Mouse (Mus musculus) kidney, embryonic 15.5 days (tissue): ENCODE data around the gene Sars2. TPM values are rescaled to one million over a fixed set of nuclear protein-coding genes. Genes with fewer than 3 reads are reported as not detected.
A peak's percentile ranks its signal among the peaks of the same experiment; 100 is the strongest.

Experiments
- ATAC-seq: fragments of 200-750 bp; cut with Nextera tagmentation; replicated peaks from 2 replicates; pipeline ENCODE4 v1.8.0; 2017; ENCODE audit warnings: moderate TSS enrichment; ENCODE audit not compliant: low FRiP score
- H3K27ac ChIP-seq: fragments of 300-500 bp; sonication (generic); 2 replicates; pipeline ENCODE4 v1.5.1; 2015; ENCODE audit warnings: mild to moderate bottlenecking, inconsistent platforms
- H3K27me3 ChIP-seq: fragments of 300-500 bp; sonication (generic); 2 replicates; pipeline ENCODE4 v1.6.1; 2015; ENCODE audit warnings: inconsistent platforms
- H3K36me3 ChIP-seq: fragments of 300-500 bp; sonication (generic); 2 replicates; pipeline ENCODE4 v1.6.1; 2015; ENCODE audit warnings: inconsistent platforms
- H3K4me1 ChIP-seq: fragments of 300-500 bp; sonication (generic); 2 replicates; pipeline ENCODE4 v1.6.1; 2015; ENCODE audit warnings: inconsistent platforms
- H3K4me2 ChIP-seq: fragments of 300-500 bp; sonication (generic); 2 replicates; pipeline ENCODE4 v1.6.1; 2015; ENCODE audit warnings: moderate library complexity, mild to moderate bottlenecking, inconsistent platforms
- H3K4me3 ChIP-seq: fragments of 300-500 bp; sonication (generic); replicated peaks from 2 replicates; pipeline ENCODE4 v1.5.1; 2015; ENCODE audit warnings: mild to moderate bottlenecking, inconsistent platforms
- H3K9ac ChIP-seq: fragments of 300-500 bp; sonication (generic); 2 replicates; pipeline ENCODE4 v1.6.1; 2015; ENCODE audit warnings: mild to moderate bottlenecking, inconsistent platforms
- H3K9me3 ChIP-seq: fragments of 300-500 bp; sonication (generic); replicated peaks from 2 replicates; pipeline ENCODE4 v1.6.1; 2016; ENCODE audit warnings: inconsistent platforms
- WGBS: fragments of 180-500 bp; shearing (Covaris S2); methylation state at CpG from one replicate; pipeline ENCODE4 v1.1.7; 2015; ENCODE audit warnings: mixed read lengths; 5-methylcytosine and 5-hydroxymethylcytosine counted together
- polyA plus RNA-seq: library from polyadenylated mRNA; unstranded; fragments of >200 nt; fragmentation: Nextera tagmentation; extraction: Ambion mirVana; gene quantifications from 2 replicates; pipeline ENCODE4 v1.2.1, GENCODE M21; 2015

Gene Sars2
- polyA plus RNA-seq, 1 experiment from 2014 or later = 30.8 TPM

DNA sequence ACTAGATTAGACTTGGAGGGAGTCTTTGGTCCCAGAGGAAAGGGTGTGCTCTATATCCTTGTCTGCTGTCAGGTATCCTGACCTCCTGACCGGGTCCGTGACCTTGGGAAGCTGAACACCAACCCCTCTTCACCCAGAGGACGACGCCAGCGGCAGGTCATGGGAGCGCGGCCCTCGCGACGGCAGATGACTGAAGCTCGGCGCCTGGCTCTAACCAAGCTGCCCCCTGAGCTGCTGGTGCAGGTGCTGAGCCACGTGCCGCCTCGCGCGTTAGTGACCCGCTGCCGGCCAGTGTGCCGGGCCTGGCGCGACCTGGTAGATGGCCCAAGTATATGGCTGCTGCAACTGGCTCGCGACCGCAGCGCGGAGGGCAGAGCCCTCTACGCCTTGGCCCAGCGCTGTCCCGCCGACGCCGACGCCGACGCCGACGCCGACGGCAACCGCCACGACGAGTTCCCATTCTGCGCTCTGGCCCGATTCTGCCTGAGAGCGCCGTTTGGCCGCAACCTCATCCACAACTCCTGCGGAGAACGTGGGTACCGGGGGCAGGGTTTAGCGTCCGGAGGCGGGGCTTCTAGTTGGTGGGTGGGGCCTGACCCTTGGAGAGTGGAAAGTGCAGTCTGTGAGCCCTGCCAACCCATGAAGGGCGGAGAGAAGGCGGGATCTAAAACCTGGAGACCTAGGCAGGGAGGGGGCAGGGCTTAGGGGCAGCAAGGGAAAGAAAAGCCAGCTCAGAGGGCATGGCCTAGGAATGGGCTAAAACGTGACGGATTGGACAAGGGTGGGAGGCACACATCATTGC is 9.2 kb upstream of the Sars2 start:
- no peaks in the 10 kb centered on the region; the same call in 1 of the 2 replicates for H3K9me3 ChIP-seq
- WGBS = 3% methylated on average over 58 of the region's 58 CpGs
- peak overlapping the region; percentile 37; the same call in 1 of the 2 replicates for H3K27ac ChIP-seq
- H3K4me1 ChIP-seq = peaks cover 13% of the 10 kb centered on the region
- peak overlapping the region; percentile 87 for H3K4me2 ChIP-seq
- peak; percentile 91 for ATAC-seq
- H3K4me3 ChIP-seq = peak overlapping the region; percentile 50
- H3K27me3 ChIP-seq = 0 out of 2 replicates have a peak, but pooled peaks cover 5% of the 10 kb centered on the region
- peak overlapping the region; percentile 44 for H3K9ac ChIP-seq
- peaks cover 22% of the 10 kb centered on the region for H3K36me3 ChIP-seq

DNA sequence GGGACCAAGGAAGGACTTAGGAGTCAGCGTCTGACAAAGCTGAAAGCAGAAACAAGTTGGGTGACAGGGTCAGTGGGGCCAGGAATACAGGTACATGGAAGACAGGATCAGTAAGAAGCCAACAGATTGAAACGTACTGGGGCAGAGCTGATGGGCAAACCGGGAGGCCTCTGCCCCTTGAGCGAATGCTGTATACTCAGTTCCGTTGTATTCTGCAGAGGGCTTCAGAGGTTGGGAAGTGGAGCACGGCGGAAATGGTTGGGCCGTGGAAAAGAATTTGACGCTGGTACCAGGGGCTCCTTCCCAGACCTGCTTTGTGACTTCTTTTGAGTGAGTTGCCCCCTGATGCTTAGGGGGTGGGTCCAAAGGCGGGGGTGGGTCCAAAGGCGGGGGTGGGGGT is 8.6 kb upstream of the Sars2 start:
- ATAC-seq = 0 out of 2 replicates have a peak, but pooled peaks have one; percentile 6
- 0 out of 2 replicates have a peak overlapping the region, but pooled peaks have one; percentile 44 for H3K9ac ChIP-seq

GRCm38 (mm10) chr7:28735701-28736100 is 6.1 kb upstream of the Sars2 start:
- Histone ChIP-seq H3K36me3 (peaks cover 49% of the 10 kb centered on the region), H3K4me1 (peaks cover 13% of the 10 kb centered on the region), H3K9me3 (no peaks in the 10 kb centered on the region; the same call in 1 of the 2 replicates), H3K27me3 (0 out of 2 replicates have a peak, but pooled peaks cover 5% of the 10 kb centered on the region), H3K4me3 (no peak overlapping the region), H3K27ac (no peak overlapping the region), H3K9ac (no peak overlapping the region), H3K4me2 (no peak overlapping the region)
- WGBS = 80% methylated on average over 6 of the region's 6 CpGs
- ATAC-seq = no peak

More for the DNA sequence above, 8.6 kb upstream of the Sars2 start:
- H3K4me1 ChIP-seq = peaks cover 13% of the 10 kb centered on the region
- peak overlapping the region; percentile 87 for H3K4me2 ChIP-seq
- peak overlapping the region; percentile 50 for H3K4me3 ChIP-seq
- H3K27ac ChIP-seq = peak overlapping the region; percentile 37; the same call in 1 of the 2 replicates
- no peaks in the 10 kb centered on the region; the same call in 1 of the 2 replicates for H3K9me3 ChIP-seq
- 0 out of 2 replicates have a peak, but pooled peaks cover 5% of the 10 kb centered on the region for H3K27me3 ChIP-seq
- 12% methylated on average over 11 of the region's 11 CpGs for WGBS
- peaks cover 28% of the 10 kb centered on the region for H3K36me3 ChIP-seq

DNA sequence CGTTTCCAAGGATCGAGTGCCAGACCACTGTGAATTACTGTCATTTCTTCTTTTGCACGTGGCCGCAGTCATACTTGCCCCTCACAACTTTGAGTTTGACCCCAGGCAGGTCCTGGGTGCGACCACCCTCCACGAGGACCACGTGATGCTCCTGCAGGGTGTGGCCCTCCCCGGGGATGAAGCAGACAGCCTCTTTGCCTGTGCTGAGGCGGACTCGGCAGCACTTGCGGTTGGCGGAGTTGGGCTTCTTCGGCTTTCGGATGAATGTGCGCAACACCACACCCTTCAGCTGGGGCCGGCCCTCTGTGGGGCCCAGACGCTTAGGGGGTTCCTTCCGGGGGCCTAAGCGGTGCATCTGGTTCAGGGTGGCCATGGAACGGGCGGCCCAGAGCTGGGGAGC is 2.0 kb upstream of the Sars2 start:
- Histone ChIP-seq H3K27me3 (no peaks in the 10 kb centered on the region), H3K4me3 (no peak overlapping the region), H3K4me1 (peaks cover 14% of the 10 kb centered on the region), H3K9me3 (no peaks in the 10 kb centered on the region), H3K9ac (no peak overlapping the region), H3K27ac (no peak overlapping the region), H3K4me2 (no peak overlapping the region), H3K36me3 (peaks cover 48% of the 10 kb centered on the region)
- ATAC-seq = no peak
- WGBS = 94% methylated on average over 21 of the region's 21 CpGs

GRCm38 (mm10) chr7:28740949-28741348 is 843 bp upstream of the Sars2 start:
- 33% methylated on average over 9 of the region's 9 CpGs for WGBS
- Histone ChIP-seq H3K9me3 (no peaks in the 10 kb centered on the region), H3K4me2 (peak overlapping the region; percentile 85), H3K36me3 (peaks cover 59% of the 10 kb centered on the region), H3K9ac (peak overlapping the region; percentile 88), H3K4me3 (peak overlapping the region; percentile 88), H3K27ac (peak overlapping the region; percentile 84), H3K4me1 (peaks cover 14% of the 10 kb centered on the region), H3K27me3 (no peaks in the 10 kb centered on the region)
- ATAC-seq = no peak

DNA sequence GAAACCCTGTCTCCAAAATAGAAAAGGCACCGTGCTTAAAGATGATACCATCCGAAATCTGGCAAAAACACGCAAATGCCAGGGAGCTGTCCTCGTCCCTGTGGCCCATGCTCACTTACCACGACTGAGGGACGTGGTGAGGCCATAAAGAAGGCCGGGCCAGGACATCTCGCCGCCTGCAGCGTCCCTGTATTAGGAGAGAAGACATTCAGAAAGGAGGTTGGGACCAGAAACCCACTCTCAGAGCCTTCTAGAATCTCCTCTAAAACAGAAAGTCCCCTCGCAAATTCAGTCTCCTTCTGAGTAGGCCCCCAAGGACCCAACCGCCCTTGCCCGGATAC is 454 bp upstream of the Sars2 start:
- Histone ChIP-seq H3K9me3 (no peaks in the 10 kb centered on the region), H3K4me2 (peak overlapping the region; percentile 85), H3K36me3 (peaks cover 60% of the 10 kb centered on the region), H3K4me1 (peaks cover 14% of the 10 kb centered on the region), H3K27me3 (no peaks in the 10 kb centered on the region), H3K27ac (peak overlapping the region; percentile 84), H3K4me3 (peak overlapping the region; percentile 88), H3K9ac (peak overlapping the region; percentile 88)
- under 1% methylated on average over 13 of the region's 13 CpGs for WGBS
- ATAC-seq = peak; percentile 20

GRCm38 (mm10) chr7:28749935-28750334 is 8.1 kb downstream of the Sars2 start:
- no peak for ATAC-seq
- WGBS = 92% methylated on average over 7 of the region's 7 CpGs
- Histone ChIP-seq H3K4me1 (no peaks in the 10 kb centered on the region), H3K27me3 (no peaks in the 10 kb centered on the region), H3K27ac (no peak overlapping the region), H3K4me2 (no peak overlapping the region), H3K9me3 (no peaks in the 10 kb centered on the region), H3K36me3 (peaks cover 55% of the 10 kb centered on the region), H3K4me3 (no peak overlapping the region), H3K9ac (no peak overlapping the region)

GRCm38 (mm10) chr7:28756079-28756478 is 14.3 kb downstream of the Sars2 start, which contains the start of gene Ccer2:
Gene Ccer2, plus strand, starts transcription at chr7:28756174.
- H3K4me1 ChIP-seq = peaks cover 8% of the 10 kb centered on the region
- WGBS = 1% methylated on average over 17 of the region's 17 CpGs
- peaks cover 47% of the 10 kb centered on the region for H3K36me3 ChIP-seq
- H3K4me3 ChIP-seq = 0 out of 2 replicates have a peak within 1 kb of the TSS, but pooled peaks have one; percentile 5
- ATAC-seq = 0 out of 2 replicates have a peak, but pooled peaks have one; percentile 46
- H3K27ac ChIP-seq = no peak within 1 kb of the TSS
- no peaks in the 10 kb centered on the region for H3K9me3 ChIP-seq
- H3K9ac ChIP-seq = no peak within 1 kb of the TSS
- peak within 1 kb of the TSS; percentile 40 for H3K4me2 ChIP-seq
- peaks cover 21% of the 10 kb centered on the region for H3K27me3 ChIP-seq

- H3K9ac ChIP-seq = no peak overlapping the region
- H3K4me1 ChIP-seq = peaks cover 8% of the 10 kb centered on the region
- WGBS = 78% methylated on average over 13 of the region's 13 CpGs
- H3K4me3 ChIP-seq = no peak overlapping the region
- peaks cover 21% of the 10 kb centered on the region for H3K27me3 ChIP-seq
- H3K4me2 ChIP-seq = no peak overlapping the region
- ATAC-seq = no peak
- peaks cover 46% of the 10 kb centered on the region for H3K36me3 ChIP-seq
- no peaks in the 10 kb centered on the region for H3K9me3 ChIP-seq
- H3K27ac ChIP-seq = no peak overlapping the region
Observed at GRCm38 (mm10) chr7:28758623-28759022, 16.8 kb downstream of the Sars2 start.

- 82% methylated on average over 9 of the region's 9 CpGs for WGBS
- Histone ChIP-seq H3K4me2 (no peak overlapping the region), H3K36me3 (peaks cover 44% of the 10 kb centered on the region), H3K4me3 (no peak overlapping the region), H3K27ac (no peak overlapping the region), H3K27me3 (peaks cover 2% of the 10 kb centered on the region; the same call in 1 of the 2 replicates), H3K4me1 (peaks cover 13% of the 10 kb centered on the region), H3K9ac (no peak overlapping the region), H3K9me3 (no peaks in the 10 kb centered on the region)
- no peak for ATAC-seq
Observed at GRCm38 (mm10) chr7:28761907-28762306, 20.1 kb downstream of the Sars2 start.

- no peak overlapping the region for H3K9ac ChIP-seq
- H3K4me1 ChIP-seq = peaks cover 25% of the 10 kb centered on the region
- no peak for ATAC-seq
- H3K9me3 ChIP-seq = no peaks in the 10 kb centered on the region
- peak overlapping the region; percentile 84 for H3K4me3 ChIP-seq
- H3K27me3 ChIP-seq = no peaks in the 10 kb centered on the region
- H3K27ac ChIP-seq = no peak overlapping the region
- peaks cover 22% of the 10 kb centered on the region for H3K36me3 ChIP-seq
- 89% methylated on average over 6 of the region's 6 CpGs for WGBS
- H3K4me2 ChIP-seq = peak overlapping the region; percentile 69
Observed at GRCm38 (mm10) chr7:28765211-28765610, 23.4 kb downstream of the Sars2 start.

- no peaks in the 10 kb centered on the region for H3K27me3 ChIP-seq
- peak within 1 kb of the TSS; percentile 84 for H3K4me3 ChIP-seq
- no peaks in the 10 kb centered on the region for H3K9me3 ChIP-seq
- H3K27ac ChIP-seq = 0 out of 2 replicates have a peak within 1 kb of the TSS, but pooled peaks have one; percentile 29
- H3K4me1 ChIP-seq = peaks cover 25% of the 10 kb centered on the region
- peak within 1 kb of the TSS; percentile 69 for H3K9ac ChIP-seq
- peak within 1 kb of the TSS; percentile 69 for H3K4me2 ChIP-seq
- ATAC-seq = peak; percentile 98
- H3K36me3 ChIP-seq = peaks cover 11% of the 10 kb centered on the region
- WGBS = under 1% methylated on average over 45 of the region's 45 CpGs
Observed at GRCm38 (mm10) chr7:28766173-28766879, 24.5 kb downstream of the Sars2 start, which contains the start of gene Sirt2. Gene Sirt2, plus strand, starts transcription at chr7:28766735.
